Mouse (Mus musculus) spleen, postnatal 10 days (tissue): ENCODE data around the gene Gm20807.
"Not testable (repeated sequence)": the region's sequence is repeated elsewhere in the genome, so short reads cannot be mapped to it uniquely, and the experiment has no call there.

ENCODE experiments used
- DNase-seq, 2 experiments: peaks; one replicate each; pipeline ENCODE4 v3.0.0; 2021 to 2022; ENCODE audit warnings: low spot score in 2 of 2

Gene Gm20807

GRCm38 (mm10) chrY:13042591-13042990 lies at the start of gene Gm20807:
Gene Gm20807 (plus strand): TSS chrY:13042891.
- not testable (repeated sequence) for DNase-seq
